Mouse (Mus musculus): ENCODE measurements around the gene Zbtb16. TPM values are rescaled to one million over a fixed set of nuclear protein-coding genes. Genes with fewer than 3 reads are reported as not detected.
A peak's percentile ranks its signal among the peaks of the same experiment; 100 is the strongest.

The Zbtb16 gene
- polyA plus RNA-seq, 1 experiment = 6.5 TPM

DNA sequence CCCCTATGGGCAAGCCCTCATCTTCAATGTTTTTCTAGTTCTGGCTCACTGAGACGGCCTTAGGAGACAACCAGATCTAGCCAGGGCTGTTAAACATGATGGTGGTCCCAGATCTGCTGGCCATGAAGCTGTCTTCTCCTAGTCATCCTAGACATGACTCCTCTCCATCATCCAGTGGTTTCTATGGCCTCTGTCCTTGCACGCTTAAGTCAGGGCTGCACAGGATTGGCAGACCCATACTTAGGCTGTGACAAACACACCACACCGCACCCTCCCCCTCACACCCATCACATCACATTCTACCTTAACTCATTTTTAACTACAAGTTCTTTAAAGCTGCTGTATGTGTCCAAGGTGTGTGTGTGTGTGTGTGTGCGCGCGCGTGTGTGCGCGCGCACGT lies 2.5 kb downstream of the Zbtb16 start:
- no peak for TF ChIP-seq GATA1 (IDR thresholded peaks at IDR 0.05; ENCODE audit: low read length)

DNA sequence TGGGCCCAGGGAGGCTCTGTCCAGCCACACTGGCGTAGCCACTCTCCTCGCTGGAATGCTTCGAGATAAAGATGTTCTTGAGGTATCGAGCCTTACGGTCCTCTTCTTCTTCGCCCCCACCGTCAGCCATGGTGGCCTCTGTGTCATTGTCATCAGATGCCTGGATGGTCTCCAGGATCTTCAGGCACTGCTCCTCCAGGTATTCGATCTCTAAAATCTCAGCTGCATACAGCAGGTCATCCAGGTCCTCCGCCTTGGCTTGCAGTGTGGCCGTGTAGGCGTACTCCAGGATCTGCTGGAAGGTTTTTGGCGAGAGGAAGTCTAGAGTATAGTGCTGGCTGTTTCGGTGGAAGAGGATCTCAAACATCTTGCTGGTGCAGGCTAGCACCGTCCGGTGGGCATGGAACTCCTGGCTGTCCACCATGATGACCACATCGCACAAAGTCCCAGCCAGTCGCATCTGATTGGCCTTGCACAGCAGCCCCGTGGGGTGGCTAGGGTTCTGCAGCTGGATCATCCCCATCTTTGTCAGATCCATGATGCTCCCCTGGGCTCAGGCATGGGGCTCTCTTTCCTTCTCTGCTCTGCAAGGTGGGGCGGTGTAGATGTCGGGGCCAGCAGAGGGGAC lies 3.4 kb downstream of the Zbtb16 start:
- no peak for TF ChIP-seq GATA1 (IDR thresholded peaks at IDR 0.05; ENCODE audit: low read length)

DNA sequence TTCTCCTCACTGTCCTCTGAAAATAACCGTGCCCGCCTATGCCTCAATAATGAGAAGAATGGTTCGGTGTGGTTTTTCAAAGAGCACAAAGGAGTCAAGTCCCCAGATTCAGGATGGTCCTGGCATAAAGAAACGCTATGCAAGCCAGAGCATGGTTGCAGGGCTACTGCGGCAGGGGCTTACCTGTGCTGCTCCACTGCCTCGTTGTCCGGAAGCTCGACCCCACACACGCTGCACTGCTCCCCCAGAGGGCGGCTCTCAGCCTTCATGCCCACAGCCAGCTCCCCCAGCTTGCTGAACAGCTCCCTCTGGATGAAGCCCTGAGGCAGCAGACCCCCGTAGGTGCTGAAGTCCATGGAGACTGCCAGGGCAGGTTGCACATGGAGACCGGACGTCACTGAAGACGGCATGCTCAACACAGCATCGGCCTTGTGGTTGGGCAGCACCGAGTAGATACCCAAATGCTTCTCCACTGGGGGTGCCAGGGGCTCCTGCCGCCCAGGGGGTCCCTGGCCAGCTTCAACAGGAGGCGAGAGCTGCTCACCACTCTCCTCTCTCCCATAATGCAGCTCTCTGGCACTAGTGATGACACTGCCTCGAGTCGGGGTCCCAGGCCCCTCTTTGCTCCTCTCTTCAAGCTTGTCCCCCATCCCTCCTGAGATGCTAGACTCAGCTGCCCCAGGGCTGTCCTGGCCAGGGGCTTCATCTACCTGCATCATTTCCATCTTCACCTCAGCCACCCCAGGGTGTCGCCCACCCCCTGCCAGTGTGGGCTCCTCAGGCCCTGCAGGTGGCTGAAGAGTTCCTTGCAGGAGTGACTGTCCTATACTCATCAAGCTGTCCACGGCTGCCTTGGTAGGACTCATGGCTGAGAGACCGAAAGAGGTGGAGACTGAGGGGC lies 4.2 kb downstream of the Zbtb16 start:
- TF ChIP-seq GATA1 (IDR thresholded peaks at IDR 0.05; ENCODE audit: low read length) = no peak

DNA sequence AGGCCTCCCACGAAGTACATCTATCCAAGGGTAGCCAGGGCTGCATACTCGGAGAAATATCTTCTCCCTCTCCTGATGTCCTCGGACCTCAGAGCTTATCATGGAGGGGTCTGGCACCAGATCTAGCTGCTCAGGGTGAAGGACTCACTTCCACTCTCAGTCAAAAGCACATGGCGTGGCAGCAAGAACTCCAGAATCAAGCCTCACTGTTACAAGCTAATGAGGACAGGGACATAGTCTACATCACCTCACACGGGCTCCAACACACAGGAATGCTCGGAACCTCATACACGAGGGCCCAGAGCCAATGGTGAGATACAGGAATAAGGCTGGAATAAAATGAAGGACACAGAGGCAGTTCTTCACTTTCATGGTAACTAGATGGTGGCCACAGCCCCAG lies 7.2 kb downstream of the Zbtb16 start:
- TF ChIP-seq GATA1 (IDR thresholded peaks at IDR 0.05; ENCODE audit: low read length) = no peak

DNA sequence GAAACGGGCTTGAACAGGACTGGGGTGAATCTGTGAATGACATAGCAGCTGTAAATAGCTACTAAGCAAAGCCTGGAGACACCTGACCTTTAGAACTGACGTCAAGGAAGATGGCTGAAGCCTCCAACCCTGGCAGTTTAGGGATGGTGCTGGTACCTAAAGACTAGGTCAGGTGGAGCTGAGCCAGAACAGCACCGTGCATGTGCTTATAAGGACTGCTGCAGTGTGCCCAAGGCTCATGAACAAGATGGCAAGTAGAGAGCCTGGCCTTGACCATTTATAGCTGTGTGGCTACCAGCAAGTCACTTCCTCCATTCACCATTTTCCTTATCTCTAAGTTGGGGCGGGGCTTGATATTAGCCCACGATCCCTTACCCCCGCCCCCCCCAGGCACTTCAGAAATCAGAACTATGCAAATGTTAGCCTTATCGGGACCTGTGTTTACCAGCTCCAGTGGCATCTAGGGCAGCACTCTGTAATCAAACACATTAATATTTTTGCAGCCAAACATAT lies 9.6 kb downstream of the Zbtb16 start:
- TF ChIP-seq GATA1 (IDR thresholded peaks at IDR 0.05; ENCODE audit: low read length) = peak; percentile 50

DNA sequence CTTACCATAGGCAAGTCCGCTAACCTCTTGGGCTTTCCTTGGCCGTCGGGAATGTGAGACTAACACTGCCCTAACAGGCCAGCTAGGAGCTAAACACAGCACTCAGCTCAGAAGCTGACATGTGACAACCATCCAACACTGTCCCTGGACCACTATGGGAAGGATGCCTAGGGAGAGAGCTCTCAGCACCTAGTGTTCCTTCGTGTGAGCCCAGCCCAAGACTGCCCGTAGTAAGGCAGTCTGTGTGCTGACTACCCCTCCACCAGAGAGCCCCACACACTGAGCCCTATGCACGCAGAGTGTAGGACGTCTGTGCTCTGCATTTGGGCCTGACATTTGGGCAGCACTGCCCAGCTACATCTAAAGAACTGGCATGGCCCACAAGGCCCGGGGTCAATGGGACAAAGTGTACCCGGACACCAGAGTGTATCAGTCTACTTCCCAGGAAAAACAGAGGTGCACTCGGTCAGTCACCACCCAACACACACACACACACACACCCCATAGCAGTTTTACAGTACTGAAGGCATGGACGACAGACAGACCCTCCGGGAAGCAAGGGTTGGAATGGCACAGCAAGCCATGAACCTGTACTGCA lies 11.4 kb downstream of the Zbtb16 start:
- no peak for TF ChIP-seq GATA1 (IDR thresholded peaks at IDR 0.05; ENCODE audit: low read length)

DNA sequence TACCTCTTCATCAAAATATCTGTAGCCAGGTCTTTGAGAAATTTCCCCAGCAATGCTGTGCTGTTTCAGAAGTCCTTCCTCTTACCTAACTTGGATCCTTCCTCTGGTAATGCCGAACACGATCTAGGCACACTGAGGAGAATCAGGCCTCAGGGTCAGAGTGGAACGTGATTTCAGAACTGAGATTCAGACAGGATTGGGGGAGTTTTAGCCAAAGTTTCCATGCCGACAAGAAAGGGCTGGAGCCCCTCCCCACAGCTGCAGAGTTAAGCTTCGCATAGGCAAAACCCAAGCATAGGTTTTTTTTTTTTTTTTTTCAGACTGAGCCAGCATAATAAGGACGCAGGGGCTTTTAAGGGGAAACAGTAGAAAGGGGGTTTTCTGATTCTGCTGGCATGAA lies 12.2 kb downstream of the Zbtb16 start:
- no peak for TF ChIP-seq GATA1 (IDR thresholded peaks at IDR 0.05; ENCODE audit: low read length)

DNA sequence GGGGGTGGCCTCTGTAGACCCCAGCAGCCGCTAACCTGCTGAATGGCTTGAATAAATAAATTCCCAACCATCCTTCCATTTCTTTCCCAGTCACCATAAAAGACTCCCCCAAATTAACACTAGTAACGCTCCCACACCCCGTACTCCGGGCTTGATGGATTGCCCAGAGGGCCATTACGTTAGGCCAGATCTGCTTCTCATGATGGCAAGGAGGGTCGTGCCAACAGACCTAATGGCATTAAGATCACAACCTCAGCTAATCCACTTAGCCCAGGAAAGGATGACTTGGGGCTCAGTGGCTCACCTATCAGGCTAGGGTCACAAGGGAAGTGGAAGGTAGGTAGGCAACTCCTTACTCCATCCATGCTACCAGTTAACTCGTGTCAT lies 12.7 kb downstream of the Zbtb16 start:
- TF ChIP-seq GATA1 (IDR thresholded peaks at IDR 0.05; ENCODE audit: low read length) = no peak

DNA sequence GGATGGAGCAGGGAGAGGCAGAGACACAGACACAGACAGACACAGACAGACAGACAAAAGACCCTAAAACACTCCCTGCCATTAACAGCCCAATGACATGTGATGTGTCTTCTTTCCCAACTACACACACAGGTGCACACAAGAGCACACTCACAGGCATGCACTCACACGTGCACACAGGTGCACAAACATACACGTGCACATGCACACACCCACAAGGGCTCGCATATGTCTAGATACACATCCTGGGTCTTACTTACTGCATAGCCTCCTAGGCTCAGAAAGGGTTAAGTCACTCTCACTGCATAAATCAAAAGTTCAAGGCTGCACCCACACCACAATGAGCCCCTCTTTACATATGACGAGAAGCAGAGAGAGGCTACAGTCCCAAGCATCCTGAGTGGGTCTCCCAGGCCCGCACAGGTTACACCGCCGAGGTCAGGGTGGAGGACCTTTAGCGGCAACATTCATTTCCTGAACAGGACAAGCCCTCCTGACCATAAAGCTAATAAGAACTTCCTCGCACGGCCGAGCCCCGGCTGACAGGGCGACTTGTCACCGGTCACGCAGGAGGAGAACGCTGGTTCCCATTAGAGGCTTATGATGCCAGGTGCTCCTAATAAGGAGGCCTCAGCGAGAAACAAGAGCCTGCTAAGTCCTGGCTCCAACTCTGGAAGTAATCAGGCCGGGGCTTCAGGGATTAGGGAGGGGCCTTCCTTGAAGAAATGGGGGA lies 13.3 kb downstream of the Zbtb16 start:
- no peak for TF ChIP-seq GATA1 (IDR thresholded peaks at IDR 0.05; ENCODE audit: low read length)

DNA sequence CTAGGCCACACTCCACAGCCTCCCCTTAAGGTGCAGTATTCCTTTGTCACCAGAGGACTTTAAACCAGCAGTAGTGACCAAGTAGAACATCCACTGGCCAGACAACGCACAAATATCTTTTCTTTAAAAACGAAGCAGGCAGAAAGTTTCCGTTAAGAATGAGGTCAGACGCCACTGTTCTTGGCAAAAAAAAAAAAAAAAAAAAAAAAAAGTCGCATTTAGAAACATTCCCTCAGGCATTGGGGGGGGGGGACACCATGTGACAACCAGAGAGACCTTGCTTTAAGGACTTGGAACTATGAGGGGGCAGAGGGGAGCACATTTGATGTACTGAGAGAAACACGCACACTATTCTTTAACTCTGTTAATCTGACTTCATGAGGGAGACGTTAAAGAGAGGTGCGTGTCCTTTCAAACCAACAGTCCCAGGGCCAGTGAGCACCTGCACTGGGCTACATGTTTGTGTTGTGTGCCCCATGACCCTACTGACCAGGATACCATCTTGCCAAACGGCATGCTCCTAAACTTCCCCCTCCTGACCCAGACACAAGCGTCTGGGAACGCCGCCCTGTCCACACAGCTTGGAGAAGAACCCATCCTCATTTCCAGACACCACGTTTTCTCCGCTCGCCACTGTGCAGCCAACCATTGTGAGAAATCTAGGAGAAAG lies 14.0 kb downstream of the Zbtb16 start:
- TF ChIP-seq GATA1 (IDR thresholded peaks at IDR 0.05; ENCODE audit: low read length) = no peak

DNA sequence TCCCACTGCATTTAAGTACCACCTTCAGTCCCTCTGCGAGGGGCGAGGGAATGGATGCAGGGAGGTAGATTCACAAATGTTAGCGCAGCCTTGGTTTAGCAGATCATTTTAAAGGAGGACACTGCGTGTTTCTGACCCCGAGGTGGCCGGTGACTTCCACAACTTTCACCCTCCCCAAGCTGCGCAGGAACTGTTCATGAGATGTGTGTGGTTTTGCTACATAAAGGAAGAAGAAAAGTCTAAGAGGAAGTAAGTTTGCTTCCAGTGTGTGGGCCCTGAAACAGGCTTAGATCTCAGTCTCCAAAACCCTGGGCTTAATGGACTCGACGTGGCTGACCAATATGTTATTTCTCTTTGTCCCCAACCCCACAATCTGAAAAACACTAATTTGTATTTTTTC lies 14.6 kb downstream of the Zbtb16 start:
- no peak for TF ChIP-seq GATA1 (IDR thresholded peaks at IDR 0.05; ENCODE audit: low read length)

DNA sequence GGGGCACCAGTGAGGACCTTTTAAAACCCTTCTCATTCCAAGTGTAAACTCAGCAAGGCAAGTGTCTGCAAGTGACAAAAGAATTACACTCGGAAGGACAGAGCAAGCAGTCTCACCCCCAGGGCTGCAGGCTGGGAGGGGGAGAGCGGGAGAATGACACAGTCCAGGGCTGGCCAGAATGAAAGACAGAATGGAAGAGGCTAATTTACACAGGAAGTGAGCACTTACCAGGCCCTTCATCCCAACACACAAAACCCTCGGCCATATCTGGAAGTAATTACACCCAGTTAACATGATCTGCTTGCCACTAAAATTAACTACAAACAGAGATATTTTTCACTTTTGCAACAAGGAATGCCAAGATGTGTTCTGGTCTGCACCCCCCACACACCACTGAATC lies 15.2 kb downstream of the Zbtb16 start:
- no peak for TF ChIP-seq GATA1 (IDR thresholded peaks at IDR 0.05; ENCODE audit: low read length)

DNA sequence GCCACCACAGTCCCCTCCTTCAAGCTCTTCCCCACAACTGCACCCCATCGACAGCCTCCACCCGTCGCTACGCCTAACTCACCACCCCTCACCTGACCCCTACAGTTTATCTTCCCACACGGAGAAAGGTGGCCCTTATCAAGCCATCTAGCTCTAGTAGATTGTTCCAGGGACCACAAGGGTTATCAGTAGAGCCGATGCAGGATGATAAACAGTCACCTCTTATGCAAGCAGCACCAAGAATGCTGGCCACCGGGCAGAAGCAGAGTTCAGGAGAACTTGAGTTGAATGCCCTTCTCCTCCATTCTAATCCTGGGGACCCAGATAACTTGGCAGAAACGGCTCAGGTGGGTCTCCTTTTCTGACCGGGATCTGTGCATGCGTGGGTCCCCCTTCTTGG lies 16.3 kb downstream of the Zbtb16 start:
- peak; percentile 28 for TF ChIP-seq GATA1 (IDR thresholded peaks at IDR 0.05; ENCODE audit: low read length)

DNA sequence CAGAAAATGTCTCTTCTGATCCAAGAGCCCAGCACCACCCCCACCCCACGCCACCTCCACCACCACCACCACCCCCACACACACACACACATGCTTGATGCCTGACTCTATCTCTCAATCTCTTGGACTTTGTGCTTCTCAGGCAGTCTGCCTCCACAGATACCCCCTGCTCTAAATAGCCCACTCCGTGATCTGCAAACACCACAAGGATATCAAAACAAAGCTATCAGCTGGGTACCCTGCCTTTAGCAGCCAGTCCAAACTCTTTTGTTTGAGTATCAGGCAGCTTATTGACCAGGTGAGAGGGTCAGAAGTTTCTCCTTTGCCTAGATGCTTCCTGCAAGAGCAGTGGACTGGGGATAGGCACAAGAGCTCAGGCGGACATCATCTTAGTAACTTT lies 16.9 kb downstream of the Zbtb16 start:
- no peak for TF ChIP-seq GATA1 (IDR thresholded peaks at IDR 0.05; ENCODE audit: low read length)

DNA sequence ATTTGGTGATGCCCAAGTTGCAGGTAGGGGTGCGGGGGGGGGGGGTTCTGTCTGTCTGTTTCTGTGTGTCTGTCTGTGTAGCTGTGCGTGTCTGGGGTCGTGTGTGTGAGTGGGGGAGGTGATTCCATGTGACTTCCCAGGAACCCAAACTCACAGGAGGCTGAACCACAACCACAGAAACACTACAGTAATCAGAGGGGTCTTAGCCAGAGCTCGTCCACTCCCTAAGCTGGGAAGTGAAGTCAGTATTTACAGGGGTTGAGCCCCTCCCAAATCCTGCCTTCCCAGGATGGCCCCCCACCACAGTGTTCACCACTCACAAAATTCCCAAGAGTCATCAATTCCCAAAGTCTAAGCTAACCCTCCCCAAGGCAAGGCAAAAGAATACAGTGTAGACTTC lies 18.1 kb downstream of the Zbtb16 start:
- no peak for TF ChIP-seq GATA1 (IDR thresholded peaks at IDR 0.05; ENCODE audit: low read length)
